Mouse (Mus musculus): ENCODE measurements around the gene Cct8.

GRCm38 (mm10) chr16:87434266-87434665 is 61.4 kb downstream of the Cct8 start:
- TF ChIP-seq CTCF (IDR thresholded peaks at IDR 0.05; ENCODE audit: insufficient read depth, low read length) (no peak), POLR2A (IDR thresholded peaks at IDR 0.05; ENCODE audit: borderline replicate concordance, extremely low read depth, low read depth, low read length) (no peak)
